Mouse (Mus musculus) frontal cortex, adult 2 months (tissue): ENCODE measurements at regions not wholly inside any gene's neighbourhood (a gene's known extent, or its start where the extent isn't known, plus 50 kb on each side); places are given as distances from the start of the nearest gene placed in this dataset.

Experiments used
- DNase-seq, 2 experiments: peaks; one replicate each; pipeline ENCODE4 v3.0.0; 2022; ENCODE audit warnings: low spot score in 1 of 2; ENCODE audit errors: extremely low spot score in 1 of 2

GRCm38 (mm10) chr17:41015317-41015716 is 80.5 kb upstream of the Cenpq start:
- DNase-seq, result peak in 1 of 2 experiments; percentile 0
